Comparison of ENCODE assay signal across 8 mouse cellular contexts in genomic region chr9:29457976-29458572, GRCm38 (mm10).
DNase-seq lines count a peak whose midpoint lies in the region; TF ChIP-seq lines count a peak whose summit lies in the region.

No protein-coding gene starts in this region.

- WGBS in lung, adult 2 months = 24% methylated on average over 5 of the region's 5 CpGs

- intact Hi-C loops in heart, postnatal 14 days (cut with DNase I) = loop anchor here (2.0 to 5.0 kb wide), 4 partner anchors 47 to 1197 kb away; no protein-coding TSS in a partner anchor

- H3K4me3 ChIP-seq in ES-Bruce4 (ENCODE audit: low read depth, low read length) = no peak overlapping the region
- H3K4me3 ChIP-seq in embryonic fibroblast, embryonic 13.5 days (ENCODE audit: insufficient read depth, low read length) = no peak overlapping the region
- H3K4me3 ChIP-seq in lung, adult 2 months (replicated peaks; ENCODE audit: extremely low read depth, low read depth, low read length) = no peak overlapping the region

- no peaks in the 10 kb centered on the region for H3K9me3 ChIP-seq in ES-Bruce4 (replicated peaks; ENCODE audit: control insufficient read depth, insufficient read depth, low read length, poor library complexity, severe bottlenecking)

- TF ChIP-seq POLR2A in ES-Bruce4 (IDR thresholded peaks at IDR 0.05; ENCODE audit: insufficient read depth, low read length) = no peak
- TF ChIP-seq POLR2A in embryonic fibroblast, embryonic 13.5 days (IDR thresholded peaks at IDR 0.05; ENCODE audit: low read depth, low read length) = no peak
- TF ChIP-seq POLR2A in lung, adult 2 months (IDR thresholded peaks at IDR 0.05; ENCODE audit: borderline replicate concordance, extremely low read depth, low read depth, low read length) = no peak

- no peak overlapping the region for H3K9ac ChIP-seq in ES-Bruce4 (ENCODE audit: low read depth, poor library complexity, severe bottlenecking)

- no peaks in the 10 kb centered on the region for H3K36me3 ChIP-seq in ES-Bruce4 (ENCODE audit: control insufficient read depth, insufficient read depth, low read length, poor library complexity, severe bottlenecking)

- no peak overlapping the region for H3K27ac ChIP-seq in ES-Bruce4 (ENCODE audit: insufficient read depth, low read length)
- no peak overlapping the region for H3K27ac ChIP-seq in embryonic fibroblast, embryonic 13.5 days (ENCODE audit: insufficient read depth, low read length)

- peaks cover 2% of the 10 kb centered on the region for H3K4me1 ChIP-seq in ES-Bruce4 (ENCODE audit: control insufficient read depth, insufficient read depth, low read length)
- no peaks in the 10 kb centered on the region for H3K4me1 ChIP-seq in embryonic fibroblast, embryonic 13.5 days (ENCODE audit: control insufficient read depth, insufficient read depth, low read length)
- no peaks in the 10 kb centered on the region for H3K4me1 ChIP-seq in lung, adult 2 months (ENCODE audit: control insufficient read depth, insufficient read depth, low read length)

- no peak for TF ChIP-seq EP300 in ES-Bruce4 (IDR thresholded peaks at IDR 0.05; ENCODE audit: insufficient read depth, low read depth, low read length)

- TF ChIP-seq CTCF in ES-Bruce4 (IDR thresholded peaks at IDR 0.05; ENCODE audit: low read depth, low read length) = peak; percentile 63
- TF ChIP-seq CTCF in embryonic fibroblast, embryonic 13.5 days (IDR thresholded peaks at IDR 0.05; ENCODE audit: borderline replicate concordance, insufficient read depth, low read length) = peak; percentile 27; the same call in 1 of the 2 replicates
- peak; percentile 49 for TF ChIP-seq CTCF in lung, adult 2 months (IDR thresholded peaks at IDR 0.05; ENCODE audit: insufficient read depth, low read length)

- DNase-seq in brain, adult 2 months (ENCODE audit: low read depth, low spot score) = peak; percentile 94
- peak; percentile 66 to 80 for DNase-seq in heart, postnatal 14 days
- DNase-seq in kidney, postnatal 25 days = peak; percentile 51 to 76
- peak; percentile 20 for DNase-seq in lung, adult 2 months
- peak; percentile 91 for DNase-seq in retina, embryonic 14.5 days (ENCODE audit: low spot score)
- no peak for DNase-seq in thymus, postnatal 10 days (ENCODE audit: low spot score in 2 of 2)

- no peaks in the 10 kb centered on the region for H3K27me3 ChIP-seq in ES-Bruce4 (ENCODE audit: control insufficient read depth, insufficient read depth, low read length, poor library complexity, severe bottlenecking)

Comparison
In these comparisons a context has a peak if more than half of its experiments do, and no peak if none do; other contexts are left out.
1. DNase-seq: peak in brain, adult 2 months (single experiment), heart, postnatal 14 days (2 of 2), kidney, postnatal 25 days (2 of 2), lung, adult 2 months (single experiment) and retina, embryonic 14.5 days (single experiment); none in thymus, postnatal 10 days (0 of 2).
2. Peak in every context shown above with its lines, with median percentiles within 50 percentile points of each other: CTCF ChIP-seq.